In the genomic region with DNA sequence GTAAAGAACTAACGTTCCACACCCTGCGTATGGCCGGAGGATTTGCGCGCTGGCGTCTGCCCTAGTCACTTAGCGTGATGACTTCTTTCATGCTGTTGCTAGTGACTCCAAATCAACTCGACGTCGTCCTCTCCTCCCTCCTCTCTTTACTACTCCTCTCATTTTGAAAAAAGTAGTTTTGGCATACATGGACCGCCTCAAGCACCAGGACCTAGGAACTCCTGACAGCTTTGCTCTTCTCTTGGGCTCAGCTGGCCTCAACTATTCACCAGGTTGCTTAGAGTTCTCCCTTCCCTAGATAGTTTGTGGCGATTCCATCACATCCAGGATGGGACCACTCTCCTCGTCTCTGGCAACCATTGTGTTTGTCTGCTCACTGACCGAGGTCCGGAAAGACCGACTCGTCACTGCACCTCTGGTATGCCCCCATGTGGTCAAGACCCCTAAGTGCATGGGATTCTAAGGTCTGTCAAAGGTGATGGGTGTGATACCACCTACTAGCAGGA, we compare ENCODE assay signal across 8 mouse cellular contexts. TPM values are rescaled to one million over a fixed set of nuclear protein-coding genes. Genes with fewer than 3 reads are reported as not detected.
A peak's percentile ranks its signal among the peaks of the same experiment; 100 is the strongest.
DNase-seq lines count a peak whose midpoint lies in the region; ATAC-seq and TF ChIP-seq lines count a peak whose summit lies in the region.

No protein-coding gene starts in this region.

- peak; percentile 77 for TF ChIP-seq POLR2A in heart, adult 2 months (IDR thresholded peaks at IDR 0.05; ENCODE audit: insufficient read depth, low read depth, low read length)
- no peak for TF ChIP-seq POLR2A in kidney, adult 2 months (IDR thresholded peaks at IDR 0.05; ENCODE audit: low read depth, low read length)

- peak; percentile 94 for DNase-seq in 3T3-L1 (ENCODE audit: low read depth, low spot score)
- DNase-seq in adrenal gland, postnatal 25 days: peak; percentile 69
- DNase-seq in heart, adult 2 months: peak; percentile 87 to 90
- DNase-seq in kidney, adult 2 months: peak; percentile 93
- DNase-seq in spleen, adult 18-20 months: peak; percentile 82 to 91

- H3K27me3 ChIP-seq in embryonic facial prominence, embryonic 12.5 days: no peaks in the 10 kb centered on the region
- H3K27me3 ChIP-seq in heart, adult 2 months (ENCODE audit: control insufficient read depth, insufficient read depth, low read length): no peaks in the 10 kb centered on the region
- no peaks in the 10 kb centered on the region for H3K27me3 ChIP-seq in kidney, adult 2 months (replicated peaks; ENCODE audit: control insufficient read depth, insufficient read depth, low read length)
- no peaks in the 10 kb centered on the region for H3K27me3 ChIP-seq in limb, embryonic 13.5 days
- no peaks in the 10 kb centered on the region for H3K27me3 ChIP-seq in midbrain, embryonic 15.5 days (replicated peaks)

- TF ChIP-seq EP300 in heart, adult 2 months (IDR thresholded peaks at IDR 0.05; ENCODE audit: insufficient read depth, low read depth, low read length): peak; percentile 79

- H3K36me3 ChIP-seq in embryonic facial prominence, embryonic 12.5 days: no peaks in the 10 kb centered on the region
- no peaks in the 10 kb centered on the region for H3K36me3 ChIP-seq in heart, adult 2 months (ENCODE audit: control insufficient read depth, insufficient read depth, low read length)
- H3K36me3 ChIP-seq in kidney, adult 2 months (ENCODE audit: control insufficient read depth, insufficient read depth, low read length): no peaks in the 10 kb centered on the region
- H3K36me3 ChIP-seq in limb, embryonic 13.5 days: no peaks in the 10 kb centered on the region
- H3K36me3 ChIP-seq in midbrain, embryonic 15.5 days (replicated peaks): no peaks in the 10 kb centered on the region

- peak overlapping the region; percentile 54 for H3K4me2 ChIP-seq in embryonic facial prominence, embryonic 12.5 days (replicated peaks)
- H3K4me2 ChIP-seq in limb, embryonic 13.5 days (replicated peaks): peak overlapping the region; percentile 67
- peak overlapping the region; percentile 62 for H3K4me2 ChIP-seq in midbrain, embryonic 15.5 days

- under 1% methylated on average over 17 of the region's 17 CpGs for WGBS in embryonic facial prominence, embryonic 12.5 days
- under 1% methylated on average over 17 of the region's 17 CpGs for WGBS in heart, adult 2 months
- WGBS in kidney, adult 2 months: under 1% methylated on average over 17 of the region's 17 CpGs
- WGBS in limb, embryonic 13.5 days: under 1% methylated on average over 17 of the region's 17 CpGs
- WGBS in midbrain, embryonic 15.5 days: under 1% methylated on average over 17 of the region's 17 CpGs

- H3K9ac ChIP-seq in embryonic facial prominence, embryonic 12.5 days: peak overlapping the region; percentile 45
- peak overlapping the region; percentile 80 for H3K9ac ChIP-seq in heart, adult 2 months (ENCODE audit: low read depth, low read length)
- H3K9ac ChIP-seq in limb, embryonic 13.5 days: peak overlapping the region; percentile 85
- H3K9ac ChIP-seq in midbrain, embryonic 15.5 days: peak overlapping the region; percentile 65

- peak overlapping the region; percentile 93 for H3K27ac ChIP-seq in embryonic facial prominence, embryonic 12.5 days
- H3K27ac ChIP-seq in heart, adult 2 months: peak overlapping the region; percentile 97
- H3K27ac ChIP-seq in kidney, adult 2 months (ENCODE audit: insufficient read depth, low read depth, low read length): peak overlapping the region; percentile 54
- peak overlapping the region; percentile 91 for H3K27ac ChIP-seq in limb, embryonic 13.5 days
- peak overlapping the region; percentile 91 for H3K27ac ChIP-seq in midbrain, embryonic 15.5 days

- no peaks in the 10 kb centered on the region for H3K79me2 ChIP-seq in heart, adult 2 months (replicated peaks; ENCODE audit: control insufficient read depth, insufficient read depth, low read length)

- ATAC-seq in embryonic facial prominence, embryonic 12.5 days (ENCODE audit: insufficient number of reproducible peaks, insufficient read depth, low FRiP score, low TSS enrichment): 0 out of 2 replicates have a peak, but pooled peaks have one; percentile 4
- peak; percentile 4 for ATAC-seq in limb, embryonic 13.5 days (ENCODE audit: low FRiP score, low read depth)
- ATAC-seq in midbrain, embryonic 15.5 days (replicated peaks): peak; percentile 0; the same call in 1 of the 2 replicates

- TF ChIP-seq CTCF in heart, adult 2 months (IDR thresholded peaks at IDR 0.05): no peak; the same call in 1 of the 2 replicates
- TF ChIP-seq CTCF in kidney, adult 2 months (conservative IDR thresholded peaks at IDR 0.05; ENCODE audit: insufficient read depth, insufficient read length, low read depth, low read length): peak; percentile 88

- H3K4me3 ChIP-seq in embryonic facial prominence, embryonic 12.5 days: peak overlapping the region; percentile 76
- H3K4me3 ChIP-seq in heart, adult 2 months: peak overlapping the region; percentile 92
- peak overlapping the region; percentile 95 for H3K4me3 ChIP-seq in kidney, adult 2 months (ENCODE audit: insufficient read depth, low read depth, low read length)
- H3K4me3 ChIP-seq in limb, embryonic 13.5 days: peak overlapping the region; percentile 59
- peak overlapping the region; percentile 89 for H3K4me3 ChIP-seq in midbrain, embryonic 15.5 days

- H3K9me3 ChIP-seq in embryonic facial prominence, embryonic 12.5 days: no peaks in the 10 kb centered on the region
- H3K9me3 ChIP-seq in limb, embryonic 13.5 days: no peaks in the 10 kb centered on the region
- H3K9me3 ChIP-seq in midbrain, embryonic 15.5 days: no peaks in the 10 kb centered on the region

- intact Hi-C loops in heart, adult 2 months (cut with DNase I): loop anchor here (1.0 kb wide), 1 partner anchor 32 kb away; no protein-coding TSS in a partner anchor

- peaks cover 9% of the 10 kb centered on the region; the same call in 1 of the 2 replicates for H3K4me1 ChIP-seq in embryonic facial prominence, embryonic 12.5 days
- peaks cover 4% of the 10 kb centered on the region; the same call in 1 of the 2 replicates for H3K4me1 ChIP-seq in heart, adult 2 months (ENCODE audit: control insufficient read depth, insufficient read depth, low read length)
- no peaks in the 10 kb centered on the region; the same call in 1 of the 2 replicates for H3K4me1 ChIP-seq in kidney, adult 2 months (ENCODE audit: control insufficient read depth, insufficient read depth, low read length)
- peaks cover 15% of the 10 kb centered on the region for H3K4me1 ChIP-seq in limb, embryonic 13.5 days
- H3K4me1 ChIP-seq in midbrain, embryonic 15.5 days: peaks cover 27% of the 10 kb centered on the region

RNA-seq across cellular contexts. Expression of a gene that starts 13.2 kb away (rescaled TPM):
- not detected in 2 replicates for total RNA-seq in adrenal gland, postnatal 25 days (2021)
- not detected in 2 replicates for polyA plus RNA-seq in embryonic facial prominence, embryonic 12.5 days (2016; fragmentation: Nextera tagmentation; extraction: Ambion mirVana)
- not detected for total RNA-seq in heart, adult 2 months (2021)
- polyA plus RNA-seq in heart, adult 2 months (2012; rRNA removed): 0.41 TPM in 1 of 2 replicates, not detected in the other
- polyA plus RNA-seq in kidney, adult 2 months (2012; rRNA removed): 0.03 and 0.11 TPM in 2 replicates
- not detected in 2 replicates for polyA plus RNA-seq in limb, embryonic 13.5 days (2015; fragmentation: Nextera tagmentation; extraction: Ambion mirVana)
- not detected in 2 replicates for polyA plus RNA-seq in midbrain, embryonic 15.5 days (2015; fragmentation: Nextera tagmentation; extraction: Ambion mirVana)

RNA-seq across cellular contexts. Expression of a gene that starts 13.2 kb away (rescaled TPM):
- total RNA-seq in adrenal gland, postnatal 25 days (2021): not detected in 2 replicates
- polyA plus RNA-seq in embryonic facial prominence, embryonic 12.5 days (2016; fragmentation: Nextera tagmentation; extraction: Ambion mirVana): not detected in 2 replicates
- not detected for total RNA-seq in heart, adult 2 months (2021)
- 0.86 TPM in 1 of 2 replicates, not detected in the other for polyA plus RNA-seq in heart, adult 2 months (2012; rRNA removed)
- 0.23 TPM in 1 of 2 replicates, not detected in the other for polyA plus RNA-seq in kidney, adult 2 months (2012; rRNA removed)
- not detected in 2 replicates for polyA plus RNA-seq in limb, embryonic 13.5 days (2015; fragmentation: Nextera tagmentation; extraction: Ambion mirVana)
- not detected in 2 replicates for polyA plus RNA-seq in midbrain, embryonic 15.5 days (2015; fragmentation: Nextera tagmentation; extraction: Ambion mirVana)

RNA-seq across cellular contexts. Expression of a gene that starts 48.1 kb away (rescaled TPM):
- not detected in 2 replicates for total RNA-seq in adrenal gland, postnatal 25 days (2021)
- not detected in 2 replicates for polyA plus RNA-seq in embryonic facial prominence, embryonic 12.5 days (2016; fragmentation: Nextera tagmentation; extraction: Ambion mirVana)
- total RNA-seq in heart, adult 2 months (2021): under 1 TPM in 1 of 2 experiments, not detected in 1; 0.14 TPM
- polyA plus RNA-seq in heart, adult 2 months (2012; rRNA removed): 0.12 and 0.31 TPM in 2 replicates
- 0.10 and 0.50 TPM in 2 replicates for polyA plus RNA-seq in kidney, adult 2 months (2012; rRNA removed)
- polyA plus RNA-seq in limb, embryonic 13.5 days (2015; fragmentation: Nextera tagmentation; extraction: Ambion mirVana): 0.13 and 0.15 TPM in 2 replicates
- polyA plus RNA-seq in midbrain, embryonic 15.5 days (2015; fragmentation: Nextera tagmentation; extraction: Ambion mirVana): 0.06 TPM in 1 of 2 replicates, not detected in the other

RNA-seq across cellular contexts. Expression of a gene that starts 50.3 kb away (rescaled TPM):
- not detected in 2 replicates for total RNA-seq in adrenal gland, postnatal 25 days (2021)
- not detected in 2 replicates for polyA plus RNA-seq in embryonic facial prominence, embryonic 12.5 days (2016; fragmentation: Nextera tagmentation; extraction: Ambion mirVana)
- under 1 TPM; 0.18 TPM for total RNA-seq in heart, adult 2 months (2021)
- polyA plus RNA-seq in heart, adult 2 months (2012; rRNA removed): 0.20 and 0.92 TPM in 2 replicates
- polyA plus RNA-seq in kidney, adult 2 months (2012; rRNA removed): 0.15 and 0.31 TPM in 2 replicates
- polyA plus RNA-seq in limb, embryonic 13.5 days (2015; fragmentation: Nextera tagmentation; extraction: Ambion mirVana): 0.15 TPM in 1 of 2 replicates, not detected in the other
- polyA plus RNA-seq in midbrain, embryonic 15.5 days (2015; fragmentation: Nextera tagmentation; extraction: Ambion mirVana): 0.12 and 0.13 TPM in 2 replicates

RNA-seq across cellular contexts. Expression of a gene that starts 51.6 kb away (rescaled TPM):
- 0.18 TPM in 1 of 2 replicates, not detected in the other for total RNA-seq in adrenal gland, postnatal 25 days (2021)
- 0.79 and 1.2 TPM in 2 replicates for polyA plus RNA-seq in embryonic facial prominence, embryonic 12.5 days (2016; fragmentation: Nextera tagmentation; extraction: Ambion mirVana)
- total RNA-seq in heart, adult 2 months (2021): under 1 TPM in 1 of 2 experiments, not detected in 1; 0.47 TPM
- polyA plus RNA-seq in heart, adult 2 months (2012; rRNA removed): 0.35 and 0.50 TPM in 2 replicates
- 0.45 and 1.6 TPM in 2 replicates for polyA plus RNA-seq in kidney, adult 2 months (2012; rRNA removed)
- polyA plus RNA-seq in limb, embryonic 13.5 days (2015; fragmentation: Nextera tagmentation; extraction: Ambion mirVana): 0.75 and 0.89 TPM in 2 replicates
- 0.51 and 0.62 TPM in 2 replicates for polyA plus RNA-seq in midbrain, embryonic 15.5 days (2015; fragmentation: Nextera tagmentation; extraction: Ambion mirVana)

Comparison
In these comparisons a context has a peak if more than half of its experiments do, and no peak if none do; other contexts are left out.
1. Peak in every context shown above with its lines: DNase-seq, ATAC-seq, H3K4me3 ChIP-seq and H3K27ac ChIP-seq.